Mouse (Mus musculus): Measurements from ENCODE around the gene Fbxo7.

Fbxo7 gene

DNA sequence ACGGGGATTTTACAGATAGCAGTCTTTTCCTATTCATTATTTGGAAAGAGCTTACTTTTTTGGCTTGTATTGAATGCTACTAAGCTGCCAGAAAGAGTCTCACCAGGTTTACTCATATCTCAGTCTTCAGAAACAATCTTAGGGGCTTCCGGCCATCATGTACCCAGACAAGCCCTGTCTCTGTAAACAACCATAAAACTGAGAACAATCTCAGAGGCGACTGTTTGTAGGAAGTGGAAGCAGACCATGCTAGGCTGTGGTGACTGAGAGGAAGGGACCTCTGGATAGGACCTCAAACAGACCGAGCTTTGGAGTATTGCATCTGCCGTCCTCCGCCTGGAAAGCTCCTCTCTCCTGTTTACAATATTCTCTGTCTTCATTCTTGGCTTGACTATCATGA, 76.6 kb downstream of the Fbxo7 start:
- TF ChIP-seq GATA4 (IDR thresholded peaks at IDR 0.05; ENCODE audit: insufficient replicate concordance, low read length): no peak

DNA sequence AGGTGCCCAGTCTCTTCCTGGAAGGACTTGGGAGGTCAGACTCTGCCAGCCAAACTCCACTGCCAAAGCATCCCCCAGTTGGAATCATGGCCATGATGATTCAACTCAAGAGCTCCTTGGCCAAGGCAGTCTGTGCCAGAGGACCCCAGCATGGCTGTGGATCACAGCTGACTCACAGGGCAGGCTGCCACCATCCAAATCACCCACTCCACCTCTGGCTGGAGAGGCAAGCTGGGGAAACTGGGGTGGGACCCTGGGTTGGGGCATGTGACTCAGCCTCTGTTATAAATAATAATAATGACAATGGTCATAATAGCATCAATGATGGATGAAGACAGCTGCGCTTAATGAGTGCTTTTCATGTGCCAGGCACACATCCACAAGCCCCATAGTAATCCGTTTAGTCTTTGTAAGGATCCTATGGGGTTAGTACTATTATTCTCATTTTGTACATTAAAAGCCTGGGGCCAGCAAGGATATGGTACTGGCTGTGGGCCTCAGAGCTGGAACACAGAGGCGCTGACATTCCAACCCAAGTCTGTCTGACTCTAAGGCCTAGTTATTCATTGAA, 78.6 kb downstream of the Fbxo7 start:
- no peak for TF ChIP-seq GATA4 (IDR thresholded peaks at IDR 0.05; ENCODE audit: insufficient replicate concordance, low read length)

All from liver, adult (tissue).